Mouse (Mus musculus): ENCODE measurements around the gene Bbs9. TPM values are rescaled to one million over a fixed set of nuclear protein-coding genes. Genes with fewer than 3 reads are reported as not detected.

The Bbs9 gene
- total RNA-seq, 2 experiments from 2014 or later, result 22.8 to 24.5 TPM

- no peak for DNase-seq
Measured at GRCm38 (mm10) chr9:22695392-22695791, 219.9 kb downstream of the Bbs9 start.

- DNase-seq, result no peak
Measured at GRCm38 (mm10) chr9:22696809-22697374, 221.4 kb downstream of the Bbs9 start.

GRCm38 (mm10) chr9:22697811-22698210 is 222.3 kb downstream of the Bbs9 start:
- no peak for DNase-seq

GRCm38 (mm10) chr9:22698501-22698900 is 223.0 kb downstream of the Bbs9 start:
- DNase-seq, result no peak

GRCm38 (mm10) chr9:22702065-22702611 is 226.6 kb downstream of the Bbs9 start:
- DNase-seq, result no peak

GRCm38 (mm10) chr9:22702812-22703367 is 227.4 kb downstream of the Bbs9 start:
- no peak for DNase-seq

- no peak for DNase-seq
Measured at GRCm38 (mm10) chr9:22703541-22703940, 228.0 kb downstream of the Bbs9 start.

- DNase-seq, result no peak
Measured at GRCm38 (mm10) chr9:22707166-22707913, 231.8 kb downstream of the Bbs9 start.

- peak; percentile 48 to 55 for DNase-seq
Measured at GRCm38 (mm10) chr9:22708970-22709726, 233.6 kb downstream of the Bbs9 start.

- no peak for DNase-seq
Measured at GRCm38 (mm10) chr9:22710032-22710431, 234.5 kb downstream of the Bbs9 start.

DNA sequence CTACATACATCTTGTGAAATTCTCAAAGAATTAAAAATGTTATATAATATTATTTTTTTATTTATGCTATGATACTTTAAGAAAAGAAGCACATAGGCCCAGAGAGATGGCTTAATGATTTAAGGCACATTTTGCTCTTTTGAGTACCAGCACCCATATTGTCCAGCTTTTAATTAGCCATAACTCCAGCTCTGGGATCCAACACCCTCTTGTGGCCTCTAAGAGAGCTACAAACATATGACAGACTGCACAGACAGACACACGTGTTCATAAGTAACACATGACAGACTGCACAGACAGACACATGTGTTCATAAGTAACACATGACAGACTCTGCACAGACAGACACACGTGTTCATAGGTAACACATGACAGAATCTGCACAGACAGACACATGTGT is 235.8 kb downstream of the Bbs9 start:
- no peak for DNase-seq

GRCm38 (mm10) chr9:22712743-22713142 is 237.2 kb downstream of the Bbs9 start:
- no peak for DNase-seq

- peak; percentile 32 to 39 for DNase-seq
Measured at GRCm38 (mm10) chr9:22713286-22713685, 237.8 kb downstream of the Bbs9 start.

- DNase-seq, result no peak
Measured at GRCm38 (mm10) chr9:22717583-22717982, 242.1 kb downstream of the Bbs9 start.

GRCm38 (mm10) chr9:22718174-22718823 is 242.8 kb downstream of the Bbs9 start:
- no peak for DNase-seq

- no peak for DNase-seq
Measured at GRCm38 (mm10) chr9:22732646-22733045, 257.1 kb downstream of the Bbs9 start.

GRCm38 (mm10) chr9:22734954-22735353 is 259.4 kb downstream of the Bbs9 start:
- no peak for DNase-seq

DNA sequence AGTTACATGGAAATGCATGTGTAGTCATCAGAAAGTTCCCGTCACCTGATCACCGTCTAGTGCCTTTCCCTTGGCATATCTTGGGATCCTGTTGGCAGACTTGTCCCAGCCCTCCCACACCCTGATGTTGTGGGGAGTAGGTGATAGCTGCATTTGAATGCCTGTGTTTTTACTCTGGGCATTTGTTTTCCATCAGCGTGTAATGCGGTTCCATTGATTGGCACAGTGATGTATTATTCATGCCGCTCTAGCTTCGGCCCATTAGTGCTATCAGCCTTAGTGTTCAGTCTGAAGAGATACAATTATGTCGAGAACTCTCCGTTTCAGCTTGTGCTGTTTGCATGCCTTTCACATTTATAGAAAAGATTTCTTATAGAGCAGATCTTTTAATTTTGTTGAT is 259.9 kb downstream of the Bbs9 start:
- DNase-seq, result no peak

DNA sequence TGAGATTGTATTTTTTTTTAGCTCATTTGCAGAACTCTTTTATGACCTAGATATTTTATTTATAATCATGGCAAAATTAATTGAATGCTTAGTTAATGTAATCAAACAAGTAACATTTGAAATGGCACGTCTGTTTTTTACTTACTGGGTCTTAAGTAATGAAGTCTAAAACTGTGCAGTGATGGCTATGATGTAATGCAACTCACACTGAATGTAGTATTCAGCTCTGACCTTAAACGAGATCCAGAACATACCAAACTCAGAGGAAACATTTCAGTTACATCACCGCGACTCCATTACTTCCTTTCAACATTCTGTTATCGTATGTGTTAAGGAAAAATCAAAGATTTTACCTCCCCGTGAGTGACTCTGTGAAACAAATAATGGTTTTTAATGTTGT is 262.4 kb downstream of the Bbs9 start:
- no peak for DNase-seq

DNA sequence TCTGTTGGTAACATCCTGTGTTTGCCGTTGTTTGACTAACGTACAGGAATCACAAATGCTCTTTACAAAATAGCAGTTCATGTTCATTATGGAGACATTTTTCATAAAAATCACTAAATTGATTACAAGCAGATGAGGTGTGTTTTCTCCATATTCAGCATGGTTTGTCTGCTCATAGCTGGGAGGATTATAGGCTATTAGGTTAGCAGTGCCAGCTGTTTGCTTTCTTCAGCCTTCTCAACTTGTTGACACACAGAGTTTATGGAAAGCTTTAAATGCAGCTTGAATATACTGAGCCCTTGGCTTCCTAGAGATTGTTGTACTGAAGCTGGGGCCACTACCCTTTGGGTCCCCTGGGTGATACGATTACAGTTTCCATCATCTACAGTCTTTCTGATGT is 263.3 kb downstream of the Bbs9 start:
- no peak for DNase-seq

DNA sequence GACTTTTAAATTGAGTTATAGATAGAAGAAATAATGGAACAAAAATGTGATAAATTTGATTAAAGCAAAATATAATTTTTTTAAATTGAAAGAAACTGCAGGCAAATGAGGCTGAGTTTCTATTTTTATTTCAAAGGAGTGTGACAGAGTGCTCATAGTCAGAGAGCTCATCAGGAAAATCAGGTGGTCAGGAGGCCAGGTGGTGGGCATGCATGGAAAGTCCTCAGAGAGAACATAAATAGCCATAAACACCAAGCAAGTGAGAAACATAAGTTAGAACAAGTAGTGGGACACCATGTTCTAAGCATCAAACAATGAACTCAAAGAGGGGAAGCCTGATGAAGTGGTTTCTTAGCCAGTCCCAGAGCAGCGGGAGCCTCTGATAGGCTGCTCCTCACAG is 266.5 kb downstream of the Bbs9 start:
- no peak for DNase-seq

DNA sequence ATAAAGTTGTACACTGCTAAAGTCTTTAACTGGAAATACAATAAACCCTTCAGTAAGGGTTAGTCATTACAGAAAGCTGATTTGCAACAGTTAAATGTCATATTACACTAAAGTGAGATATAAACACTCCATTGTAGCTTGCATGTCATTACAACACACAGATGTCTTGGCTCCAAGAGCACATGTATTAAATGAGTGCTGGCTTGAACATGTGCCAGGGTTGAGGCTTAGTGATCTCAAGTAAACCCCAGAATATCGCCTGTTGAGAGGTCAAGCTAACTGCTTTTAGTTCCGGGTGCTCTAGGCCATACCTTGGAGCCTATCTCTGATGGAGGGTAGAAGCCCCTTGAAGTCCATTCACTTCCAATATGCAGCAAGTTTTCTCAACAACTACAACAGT is 273.1 kb downstream of the Bbs9 start:
- DNase-seq, result no peak

Data from layer of hippocampus, postnatal 36 days (tissue).